Mouse (Mus musculus): ENCODE results near the gene Cldn15.

GRCm38 (mm10) chr5:136940845-136941560 is 25.4 kb upstream of the Cldn15 start:
- no peak for TF ChIP-seq CTCF (IDR thresholded peaks at IDR 0.05; ENCODE audit: extremely low read depth, insufficient read depth, low read length)
- no peak for TF ChIP-seq POLR2A (IDR thresholded peaks at IDR 0.05; ENCODE audit: extremely low read depth, insufficient read depth, low read length)
